Mouse (Mus musculus) myocyte (in vitro differentiated cells): Measurements from ENCODE around the gene Pawr.

ENCODE experiments used
- CEBPB ChIP-seq: IDR thresholded peaks from 2 replicates; pipeline ENCODE4 v1.6.1; 2011; ENCODE audit warnings: mild to moderate bottlenecking, moderate library complexity; ENCODE audit not compliant: poor library complexity, insufficient read depth, severe bottlenecking
- E2F4 ChIP-seq: IDR thresholded peaks from one replicate; pipeline ENCODE4 v1.6.1; 2011; ENCODE audit warnings: mild to moderate bottlenecking, control low read depth, moderate library complexity; ENCODE audit not compliant: insufficient read depth
- MAX ChIP-seq: IDR thresholded peaks from one replicate; pipeline ENCODE4 v1.6.1; 2011; ENCODE audit warnings: low read depth, mild to moderate bottlenecking, control low read depth
- MYOD1 ChIP-seq, 3 experiments: IDR thresholded peaks; one replicate each; pipeline ENCODE4 v1.6.1; 2011; ENCODE audit warnings: control low read depth in 2 of 3, low read depth in 2 of 3, mild to moderate bottlenecking in 2 of 3, moderate library complexity in 1 of 3; ENCODE audit not compliant: insufficient read length in 2 of 3, control insufficient read depth in 1 of 3
- MYOG ChIP-seq, 3 experiments: IDR thresholded peaks; one replicate each; pipeline ENCODE4 v1.6.1; 2011; ENCODE audit warnings: control low read depth in 2 of 3, low read depth in 2 of 3, mild to moderate bottlenecking in 2 of 3; ENCODE audit not compliant: insufficient read length in 2 of 3, control insufficient read depth in 1 of 3, insufficient read depth in 1 of 3
- POLR2A ChIP-seq: IDR thresholded peaks from one replicate; pipeline ENCODE4 v1.6.1; 2011; ENCODE audit warnings: low read depth, mild to moderate bottlenecking, control low read depth, moderate library complexity; ENCODE audit not compliant: insufficient read length
- POLR2AphosphoS2 ChIP-seq: IDR thresholded peaks from one replicate; pipeline ENCODE4 v1.6.1; 2011; ENCODE audit warnings: low read depth, control low read depth; ENCODE audit not compliant: insufficient read length
- REST ChIP-seq: IDR thresholded peaks from one replicate; pipeline ENCODE4 v1.6.1; 2011; ENCODE audit warnings: mild to moderate bottlenecking, control low read depth, moderate library complexity; ENCODE audit not compliant: insufficient read depth, insufficient read length
- SRF ChIP-seq: IDR thresholded peaks from one replicate; pipeline ENCODE4 v1.6.1; 2011; ENCODE audit warnings: low read depth; ENCODE audit not compliant: control insufficient read depth, insufficient read length
- TCF12 ChIP-seq: IDR thresholded peaks from one replicate; pipeline ENCODE4 v1.6.1; 2011; ENCODE audit warnings: mild to moderate bottlenecking, control low read depth; ENCODE audit not compliant: poor library complexity, insufficient read depth, severe bottlenecking
- TCF3 ChIP-seq: IDR thresholded peaks from one replicate; pipeline ENCODE4 v1.6.1; 2011; ENCODE audit warnings: low read depth, control low read depth; ENCODE audit not compliant: insufficient read length
- USF1 ChIP-seq: IDR thresholded peaks from one replicate; pipeline ENCODE4 v1.6.1; 2011; ENCODE audit warnings: low read depth, mild to moderate bottlenecking, control low read depth, moderate library complexity

DNA sequence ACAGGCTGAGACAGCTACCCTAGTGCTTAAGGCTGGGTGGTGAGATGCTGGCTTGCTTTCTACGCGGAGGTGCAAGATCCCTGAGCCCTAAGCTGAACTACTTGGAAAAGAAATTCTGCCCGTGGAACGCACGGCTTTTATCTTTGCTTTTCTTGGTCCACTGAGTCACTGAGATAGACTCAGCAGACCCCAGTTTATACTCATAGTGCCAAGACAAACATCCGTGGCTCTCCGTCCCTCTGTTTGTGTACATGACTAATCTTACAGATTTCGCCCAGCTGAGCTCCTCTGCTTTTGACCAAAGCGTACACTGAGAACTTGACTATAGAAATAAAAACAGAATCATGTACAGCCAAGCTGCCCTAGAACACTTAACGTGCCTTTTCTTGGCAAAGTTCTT lies 113.7 kb downstream of the Pawr start:
- TF ChIP-seq POLR2A (no peak), CEBPB (no peak), TCF12 (no peak), SRF (no peak), POLR2AphosphoS2 (no peak), USF1 (no peak), REST (no peak), MAX (no peak), MYOG (IDR thresholded peaks at IDR 0.05; ENCODE audit: control insufficient read depth in 1 of 3, insufficient read depth in 1 of 3, insufficient read length in 2 of 3, low read depth in 2 of 3) (no peak), MYOD1 (IDR thresholded peaks at IDR 0.05; ENCODE audit: control insufficient read depth in 1 of 3, insufficient read length in 2 of 3, low read depth in 2 of 3) (no peak), TCF3 (no peak), E2F4 (no peak)
